Comparison of ENCODE assay signal across 8 mouse cellular contexts in genomic region chr5:24423129-24424003, GRCm38 (mm10). TPM values are rescaled to one million over a fixed set of nuclear protein-coding genes. Genes with fewer than 3 reads are reported as not detected.
DNase-seq lines count a peak whose midpoint lies in the region; ATAC-seq lines count a peak whose summit lies in the region.

Gene Cdk5 (minus strand): TSS chr5:24423530.
Gene Slc4a2 (plus strand): TSS chr5:24423837.

- H3K36me3 ChIP-seq in intestine, embryonic 14.5 days (ENCODE audit: control insufficient read depth, insufficient read depth, low read length) = peaks cover 31% of the 10 kb centered on the region; the same call in 1 of the 2 replicates

- H3K4me2 ChIP-seq in intestine, embryonic 14.5 days (ENCODE audit: low read length) = peak within 1 kb of the TSS; percentile 88

- ATAC-seq in intestine, embryonic 14.5 days (replicated peaks; ENCODE audit: low FRiP score, low TSS enrichment, low read depth) = peak; percentile 90

- peak within 1 kb of the TSS; percentile 65 for H3K9ac ChIP-seq in intestine, embryonic 14.5 days (ENCODE audit: low read length)

- intact Hi-C loops in left cerebral cortex, postnatal 14 days (cut with DNase I) = no loop called here

- no peaks in the 10 kb centered on the region for H3K9me3 ChIP-seq in intestine, embryonic 14.5 days (ENCODE audit: control insufficient read depth, low read length)

- under 1% methylated on average over 46 of the region's 46 CpGs for WGBS in intestine, embryonic 14.5 days

- peak within 1 kb of the TSS; percentile 93 for H3K27ac ChIP-seq in intestine, embryonic 14.5 days (ENCODE audit: low read depth)

- peaks cover 38% of the 10 kb centered on the region for H3K4me1 ChIP-seq in intestine, embryonic 14.5 days (replicated peaks; ENCODE audit: control insufficient read depth, insufficient read depth, low read length)

- peak within 1 kb of the TSS; percentile 70 for H3K4me3 ChIP-seq in intestine, embryonic 14.5 days (ENCODE audit: low read depth, low read length)

- no peaks in the 10 kb centered on the region for H3K27me3 ChIP-seq in intestine, embryonic 14.5 days (replicated peaks; ENCODE audit: control insufficient read depth, insufficient read depth, low read length)

- peak; percentile 91 for DNase-seq in adrenal gland, adult 18-20 months (ENCODE audit: low spot score in 2 of 2)
- peak; percentile 100 for DNase-seq in embryo, embryonic 11 days
- peak; percentile 99 for DNase-seq in gastrocnemius, postnatal 25 days
- DNase-seq in intestine, embryonic 14.5 days (ENCODE audit: low spot score) = peak; percentile 98
- peak; percentile 99 to 100 for DNase-seq in left cerebral cortex, postnatal 14 days (ENCODE audit: low spot score in 2 of 2)
- DNase-seq in mesoderm, embryonic 11.5 days (ENCODE audit: low read depth, low spot score) = peak; percentile 100
- DNase-seq in right cerebral cortex, postnatal 36 days (ENCODE audit: low spot score in 2 of 2) = peak; percentile 100
- DNase-seq in yolk sac, embryonic 10.5 days (ENCODE audit: low spot score) = peak; percentile 99

RNA-seq across cellular contexts. Expression of gene Cdk5, which starts in this region (rescaled TPM):
- total RNA-seq in adrenal gland, adult 18-20 months (2021) = 10 to 100 TPM; 42.4 to 47.5 TPM
- total RNA-seq in gastrocnemius, postnatal 25 days (2021) = 10 to 100 TPM; 11.7 to 13.7 TPM
- 41.2 and 47.4 TPM in 2 replicates for polyA plus RNA-seq in intestine, embryonic 14.5 days (2014; fragmentation: Nextera tagmentation; extraction: Ambion mirVana)
- total RNA-seq in left cerebral cortex, postnatal 14 days (2021) = 100 to 1,000 TPM; 138 to 149 TPM

RNA-seq across cellular contexts. Expression of gene Slc4a2, which starts in this region (rescaled TPM):
- total RNA-seq in adrenal gland, adult 18-20 months (2021) = 10 to 100 TPM; 49.3 to 62.3 TPM
- 10 to 100 TPM; 17.9 to 19.9 TPM for total RNA-seq in gastrocnemius, postnatal 25 days (2021)
- 32.7 and 35.7 TPM in 2 replicates for polyA plus RNA-seq in intestine, embryonic 14.5 days (2014; fragmentation: Nextera tagmentation; extraction: Ambion mirVana)
- 10 to 100 TPM; 26.8 to 31.9 TPM for total RNA-seq in left cerebral cortex, postnatal 14 days (2021)

Comparison
In these comparisons a context has a peak if more than half of its experiments do, and no peak if none do; other contexts are left out.
1. Peak in every context shown above with its lines: DNase-seq, ATAC-seq, H3K4me3 ChIP-seq and H3K27ac ChIP-seq.